Mouse (Mus musculus) MEL (cell line): ENCODE results near the gene Tmbim6. TPM values are rescaled to one million over a fixed set of nuclear protein-coding genes. Genes with fewer than 3 reads are reported as not detected.

Experiments used
- DNase-seq: peaks from one replicate; pipeline ENCODE4 v3.0.0; 2011; ENCODE audit warnings: low read depth, low spot score
- H3K27ac ChIP-seq: 2 replicates; pipeline ENCODE4 v1.5.1; 2012; ENCODE audit warnings: low read depth, mild to moderate bottlenecking, control low read depth, low read length, moderate library complexity; ENCODE audit not compliant: control insufficient read depth
- H3K27me3 ChIP-seq, 2 experiments: fragments of 150-350 bp in 1 of 2; sonication (generic) in 1 of 2; 2 replicates each; pipeline ENCODE4 v1.6.1; 2012; ENCODE audit warnings: low read length in 2 of 2, mild to moderate bottlenecking in 2 of 2, improper control_type of control experiment in 1 of 2, moderate library complexity in 1 of 2; ENCODE audit not compliant: insufficient read depth in 2 of 2, control insufficient read depth in 1 of 2
- H3K36me3 ChIP-seq, 2 experiments: 2 replicates each; pipeline ENCODE4 v1.6.1; 2012 to 2014; ENCODE audit warnings: low read length in 2 of 2, improper control_type of control experiment in 1 of 2, inconsistent platforms in 1 of 2, mild to moderate bottlenecking in 1 of 2; ENCODE audit not compliant: insufficient read depth in 2 of 2, control insufficient read depth in 1 of 2
- H3K4me1 ChIP-seq, 2 experiments: fragments of 150-350 bp in 1 of 2; sonication (generic) in 1 of 2; 2 replicates each; pipeline ENCODE4 v1.6.1; 2012; ENCODE audit warnings: low read length in 2 of 2, improper control_type of control experiment in 1 of 2, mild to moderate bottlenecking in 1 of 2; ENCODE audit not compliant: insufficient read depth in 2 of 2, control insufficient read depth in 1 of 2
- H3K4me3 ChIP-seq, 2 experiments: fragments of 150-350 bp in 1 of 2; sonication (generic) in 1 of 2; 2 replicates each; pipeline ENCODE4 v1.5.1; 2012; ENCODE audit warnings: low read depth in 2 of 2, low read length in 2 of 2, mild to moderate bottlenecking in 2 of 2, moderate library complexity in 2 of 2, control low read depth in 1 of 2, improper control_type of control experiment in 1 of 2; ENCODE audit not compliant: control insufficient read depth in 1 of 2, insufficient read depth in 1 of 2
- H3K79me2 ChIP-seq: 2 replicates; pipeline ENCODE4 v1.6.1; 2012; ENCODE audit warnings: mild to moderate bottlenecking, low read length, moderate library complexity; ENCODE audit not compliant: control insufficient read depth, poor library complexity, insufficient read depth
- H3K9ac ChIP-seq: 2 replicates; pipeline ENCODE4 v1.6.1; 2012; ENCODE audit warnings: low read depth, mild to moderate bottlenecking, control low read depth, low read length, moderate library complexity; ENCODE audit not compliant: control insufficient read depth, poor library complexity, severe bottlenecking
- H3K9me3 ChIP-seq: fragments of 150-350 bp; sonication (generic); replicated peaks from 2 replicates; pipeline ENCODE4 v1.6.1; 2012; ENCODE audit warnings: mild to moderate bottlenecking, low read length, improper control_type of control experiment, moderate library complexity; ENCODE audit not compliant: insufficient read depth
- CHD2 ChIP-seq: IDR thresholded peaks from 2 replicates; pipeline ENCODE4 v1.6.1; 2011; ENCODE audit warnings: low read length, improper control_type of control experiment
- CTCF ChIP-seq, 3 experiments: IDR thresholded peaks in 2 of 3; conservative IDR thresholded peaks in 1 of 3; 2 replicates each; pipeline ENCODE4 v1.5.1; 2011 to 2012; ENCODE audit warnings: low read length in 3 of 3, low read depth in 2 of 3, mild to moderate bottlenecking in 2 of 3, improper control_type of control experiment in 1 of 3, inconsistent platforms in 1 of 3, mixed read lengths in 1 of 3, moderate library complexity in 1 of 3; ENCODE audit not compliant: control insufficient read depth in 1 of 3, insufficient read depth in 1 of 3, poor library complexity in 1 of 3, severe bottlenecking in 1 of 3
- E2F4 ChIP-seq: IDR thresholded peaks from 2 replicates; pipeline ENCODE4 v1.6.1; 2011; ENCODE audit warnings: low read depth, low read length, improper control_type of control experiment, borderline replicate concordance
- ELF1 ChIP-seq: IDR thresholded peaks from 2 replicates; pipeline ENCODE4 v1.6.1; 2014; ENCODE audit warnings: low read depth, mild to moderate bottlenecking, inconsistent platforms, low read length, improper control_type of control experiment, moderate library complexity
- GABPA ChIP-seq: IDR thresholded peaks from 2 replicates; pipeline ENCODE4 v1.6.1; 2012; ENCODE audit warnings: low read depth, mild to moderate bottlenecking, inconsistent platforms, low read length, improper control_type of control experiment, moderate library complexity
- HCFC1 ChIP-seq: IDR thresholded peaks from 2 replicates; pipeline ENCODE4 v1.6.1; 2012; ENCODE audit warnings: low read depth, mild to moderate bottlenecking, inconsistent platforms, low read length, improper control_type of control experiment, moderate library complexity
- KAT2A ChIP-seq: conservative IDR thresholded peaks from 2 replicates; pipeline ENCODE4 v1.6.1; 2012; ENCODE audit warnings: low read depth, low read length, improper control_type of control experiment, inconsistent platforms
- MAFK ChIP-seq: IDR thresholded peaks from 2 replicates; pipeline ENCODE4 v1.6.1; 2011; ENCODE audit warnings: low read depth, mild to moderate bottlenecking, low read length, improper control_type of control experiment, borderline replicate concordance
- MAX ChIP-seq: IDR thresholded peaks from 2 replicates; pipeline ENCODE4 v1.6.1; 2011; ENCODE audit warnings: low read length, improper control_type of control experiment
- MXI1 ChIP-seq: IDR thresholded peaks from 2 replicates; pipeline ENCODE4 v1.6.1; 2011; ENCODE audit warnings: mild to moderate bottlenecking, low read depth, low read length, improper control_type of control experiment
- MYC ChIP-seq: IDR thresholded peaks from 2 replicates; pipeline ENCODE4 v1.6.1; 2011; ENCODE audit warnings: low read depth, mild to moderate bottlenecking, low read length, improper control_type of control experiment, moderate library complexity
- NRF1 ChIP-seq: IDR thresholded peaks from 2 replicates; pipeline ENCODE4 v1.6.1; 2014; ENCODE audit warnings: low read depth, mild to moderate bottlenecking, inconsistent platforms, low read length, improper control_type of control experiment, moderate library complexity; ENCODE audit not compliant: poor library complexity, insufficient read depth, severe bottlenecking
- POLR2AphosphoS2 ChIP-seq: IDR thresholded peaks from 2 replicates; pipeline ENCODE4 v1.6.1; 2011; ENCODE audit warnings: low read length, improper control_type of control experiment
- POLR2AphosphoS5 ChIP-seq: IDR thresholded peaks from 2 replicates; pipeline ENCODE4 v1.6.1; 2012; ENCODE audit warnings: low read depth, borderline replicate concordance, mild to moderate bottlenecking, inconsistent platforms, low read length, moderate library complexity, mixed read lengths
- RAD21 ChIP-seq: IDR thresholded peaks from 2 replicates; pipeline ENCODE4 v1.6.1; 2011; ENCODE audit warnings: mild to moderate bottlenecking, low read depth, low read length, improper control_type of control experiment
- TAL1 ChIP-seq: IDR thresholded peaks from 2 replicates; pipeline ENCODE4 v1.6.1; 2012; ENCODE audit warnings: mild to moderate bottlenecking, inconsistent platforms, low read length, moderate library complexity, mixed read lengths
- UBTF ChIP-seq: IDR thresholded peaks from 2 replicates; pipeline ENCODE4 v1.6.1; 2012; ENCODE audit warnings: low read depth, mild to moderate bottlenecking, inconsistent platforms, low read length, improper control_type of control experiment, moderate library complexity, borderline replicate concordance; ENCODE audit not compliant: insufficient read depth
- USF2 ChIP-seq, 2 experiments: IDR thresholded peaks; 2 replicates each; pipeline ENCODE4 v1.6.1; 2011 to 2012; ENCODE audit warnings: improper control_type of control experiment in 2 of 2, low read length in 2 of 2, borderline replicate concordance in 1 of 2, inconsistent platforms in 1 of 2, low read depth in 1 of 2, mild to moderate bottlenecking in 1 of 2; ENCODE audit not compliant: insufficient read depth in 1 of 2
- ZC3H11A ChIP-seq: IDR thresholded peaks from 2 replicates; pipeline ENCODE4 v1.6.1; 2012; ENCODE audit warnings: low read depth, mild to moderate bottlenecking, inconsistent platforms, low read length, improper control_type of control experiment
- ZMIZ1 ChIP-seq: IDR thresholded peaks from 2 replicates; pipeline ENCODE4 v1.6.1; 2012; ENCODE audit warnings: low read depth, mild to moderate bottlenecking, inconsistent platforms, low read length, improper control_type of control experiment, moderate library complexity
- polyA plus RNA-seq, 2 experiments: library from polyadenylated mRNA; stranded (reverse) in 1 of 2; unstranded in 1 of 2; fragments of >175 nt in 1 of 2; fragments of >200 nt in 1 of 2; gene quantifications; 2 replicates each; pipeline versions ENCODE4 v1.2.1 to v1.2.4; 2012; ENCODE audit warnings: low replicate concordance in 2 of 2, low read depth in 1 of 2; ENCODE audit not compliant: insufficient read length in 2 of 2, insufficient read depth in 1 of 2, missing spikeins in 1 of 2
- total RNA-seq: library from RNA; depleted of rRNA; stranded (reverse); fragments of 300-350 nt; gene quantifications from 2 replicates; pipeline ENCODE4 v1.2.3, GENCODE M21; 2012

Tmbim6 gene
- total and polyA plus RNA-seq, 3 experiments = 243 to 339 TPM; not detected in 1

DNA sequence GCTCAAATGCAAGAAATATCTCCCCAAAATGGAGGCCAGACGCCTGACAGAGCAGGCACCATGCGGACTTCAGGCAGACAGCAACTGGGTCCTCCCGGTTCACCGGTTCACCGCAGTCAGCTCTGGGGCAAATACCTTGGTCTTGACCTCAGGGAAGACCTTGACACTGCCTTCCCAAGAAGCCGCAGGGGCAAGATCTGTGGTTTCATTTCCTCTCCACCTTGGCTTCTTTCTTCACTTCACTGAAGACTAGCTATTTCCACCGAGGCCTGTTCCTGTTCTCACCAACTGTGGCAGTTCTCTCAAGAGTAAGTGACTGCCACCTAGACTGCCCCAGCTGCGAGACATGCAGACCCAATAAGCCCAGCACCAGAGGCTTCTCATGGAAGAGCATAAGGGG is 27.8 kb upstream of the Tmbim6 start:
- TF ChIP-seq CTCF (IDR thresholded peaks at IDR 0.05 in 2 of 3, conservative IDR thresholded peaks at IDR 0.05 in 1 of 3; ENCODE audit: control insufficient read depth in 1 of 3, insufficient read depth in 1 of 3, low read depth in 2 of 3, low read length in 3 of 3, poor library complexity in 1 of 3, severe bottlenecking in 1 of 3) (no peak), ZC3H11A (no peak), MYC (no peak), ZMIZ1 (no peak)
- H3K36me3 ChIP-seq = no peaks in the 10 kb centered on the region
- H3K4me1 ChIP-seq = no peaks in the 10 kb centered on the region
- no peaks in the 10 kb centered on the region for H3K79me2 ChIP-seq
- H3K9ac ChIP-seq = no peak overlapping the region
- no peak overlapping the region for H3K27ac ChIP-seq
- H3K9me3 ChIP-seq = no peaks in the 10 kb centered on the region
- no peak for DNase-seq
- H3K4me3 ChIP-seq = no peak overlapping the region
- peaks cover 23 to 59% of the 10 kb centered on the region in 2 experiments for H3K27me3 ChIP-seq

GRCm38 (mm10) chr15:99368583-99369266 is 24.0 kb upstream of the Tmbim6 start:
- H3K9me3 ChIP-seq = no peaks in the 10 kb centered on the region
- H3K9ac ChIP-seq = no peak overlapping the region
- no peaks in the 10 kb centered on the region for H3K79me2 ChIP-seq
- H3K4me1 ChIP-seq = no peaks in the 10 kb centered on the region
- no peaks in the 10 kb centered on the region for H3K36me3 ChIP-seq
- H3K4me3 ChIP-seq = no peak overlapping the region
- H3K27me3 ChIP-seq = peaks cover 22 to 42% of the 10 kb centered on the region in 2 experiments
- TF ChIP-seq POLR2AphosphoS2 (no peak), MXI1 (no peak), ELF1 (no peak), E2F4 (no peak)
- no peak overlapping the region for H3K27ac ChIP-seq
- no peak for DNase-seq

DNA sequence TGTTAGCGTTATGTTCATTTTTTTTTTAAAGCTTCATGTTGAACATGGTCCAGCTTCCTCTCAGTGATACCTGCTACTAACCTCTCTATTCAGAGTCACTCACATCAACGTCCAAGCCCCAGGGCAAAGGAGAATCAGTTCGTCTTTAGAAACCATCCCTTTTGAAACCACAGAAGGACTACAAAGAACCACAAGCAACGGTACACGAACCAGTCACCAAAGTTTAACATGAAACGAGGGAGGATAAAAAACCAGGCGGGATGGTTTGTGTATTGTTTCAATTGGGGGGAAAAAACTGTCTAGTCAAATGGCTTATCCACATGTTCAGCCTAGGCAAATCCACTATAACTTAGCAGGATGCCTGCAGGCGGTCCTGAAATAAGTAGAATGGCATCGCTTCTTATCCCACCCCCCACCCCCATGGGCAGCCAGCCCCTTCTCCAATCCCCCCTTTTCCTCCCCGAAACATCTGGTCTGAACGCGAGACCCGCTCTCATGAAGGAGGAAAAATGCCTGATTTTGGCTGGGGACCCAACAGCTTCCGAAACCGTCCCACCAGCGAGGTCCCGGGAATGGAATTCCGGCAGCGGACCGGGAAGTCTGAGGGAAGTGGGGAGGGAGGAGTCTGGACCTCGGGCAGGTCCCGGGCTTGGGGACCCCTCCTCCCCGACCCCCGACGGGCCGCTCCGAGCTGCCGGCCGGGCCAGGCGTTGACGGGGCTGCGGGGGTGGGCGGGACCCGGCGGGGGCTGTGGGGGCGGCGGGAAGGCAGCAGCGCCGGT is 23.1 kb upstream of the Tmbim6 start:
- Histone ChIP-seq H3K9me3 (no peaks in the 10 kb centered on the region), H3K9ac (no peak overlapping the region), H3K27ac (no peak overlapping the region), H3K79me2 (no peaks in the 10 kb centered on the region), H3K4me3 (no peak overlapping the region), H3K4me1 (no peaks in the 10 kb centered on the region), H3K36me3 (no peaks in the 10 kb centered on the region), H3K27me3 (peaks cover 18 to 42% of the 10 kb centered on the region in 2 experiments)
- TF ChIP-seq KAT2A = no peak
- TF ChIP-seq MXI1 = no peak
- TF ChIP-seq GABPA = no peak
- TF ChIP-seq CHD2 = no peak
- TF ChIP-seq MAFK = no peak
- TF ChIP-seq MAX = no peak
- no peak for TF ChIP-seq TAL1
- no peak for TF ChIP-seq NRF1
- TF ChIP-seq UBTF = no peak
- TF ChIP-seq MYC = no peak
- no peak for TF ChIP-seq POLR2AphosphoS5
- no peak for TF ChIP-seq RAD21
- no peak for TF ChIP-seq HCFC1
- TF ChIP-seq CTCF (IDR thresholded peaks at IDR 0.05 in 2 of 3, conservative IDR thresholded peaks at IDR 0.05 in 1 of 3; ENCODE audit: control insufficient read depth in 1 of 3, insufficient read depth in 1 of 3, low read depth in 2 of 3, low read length in 3 of 3, poor library complexity in 1 of 3, severe bottlenecking in 1 of 3) = no peak
- TF ChIP-seq USF2 (IDR thresholded peaks at IDR 0.05; ENCODE audit: borderline replicate concordance in 1 of 2, insufficient read depth in 1 of 2, low read depth in 1 of 2, low read length in 2 of 2) = no peak
- no peak for DNase-seq
